Mouse (Mus musculus): ENCODE results near the gene Rin2.

Gene Rin2

DNA sequence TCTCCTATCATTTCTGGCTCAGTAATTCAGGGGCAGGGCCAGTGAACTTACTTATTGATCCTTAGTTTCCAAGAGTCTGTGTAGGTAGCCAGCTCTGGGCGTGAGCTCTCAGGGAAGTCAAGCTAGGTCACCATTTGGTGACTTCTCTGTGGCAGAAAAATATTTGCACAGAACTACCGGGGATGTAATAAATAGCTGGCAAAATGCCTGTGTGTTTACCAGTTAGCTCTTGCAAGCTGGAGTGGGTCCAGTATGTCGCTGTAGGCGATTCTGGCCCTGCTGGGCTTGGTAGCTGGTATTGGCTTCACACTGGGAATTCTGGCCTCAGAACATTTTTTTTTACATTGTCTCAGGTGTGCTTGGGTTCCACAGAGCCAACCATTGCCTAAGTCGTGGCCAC, 60.1 kb downstream of the Rin2 start:
- no peak for DNase-seq (ENCODE audit: low spot score)

DNA sequence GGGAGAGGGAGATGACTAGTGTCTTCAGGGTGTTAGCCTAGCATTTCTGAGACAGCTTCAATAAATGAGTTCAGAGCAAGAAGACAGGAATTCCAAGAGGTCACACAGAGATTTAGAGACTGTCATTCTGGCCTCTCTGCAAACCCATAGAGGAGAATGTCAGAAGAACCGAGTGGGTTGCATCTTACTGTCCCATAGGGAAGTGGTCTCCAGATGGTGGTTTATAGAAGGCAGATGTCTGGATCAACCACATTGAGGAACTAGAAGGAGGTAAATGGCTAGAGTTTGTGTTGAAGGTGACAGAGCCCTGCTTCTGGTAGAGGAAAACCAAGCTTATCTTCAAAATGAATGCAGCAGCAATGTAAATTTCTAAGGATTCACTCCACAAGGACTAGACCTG, 61.5 kb downstream of the Rin2 start:
- no peak for DNase-seq (ENCODE audit: low spot score)

DNA sequence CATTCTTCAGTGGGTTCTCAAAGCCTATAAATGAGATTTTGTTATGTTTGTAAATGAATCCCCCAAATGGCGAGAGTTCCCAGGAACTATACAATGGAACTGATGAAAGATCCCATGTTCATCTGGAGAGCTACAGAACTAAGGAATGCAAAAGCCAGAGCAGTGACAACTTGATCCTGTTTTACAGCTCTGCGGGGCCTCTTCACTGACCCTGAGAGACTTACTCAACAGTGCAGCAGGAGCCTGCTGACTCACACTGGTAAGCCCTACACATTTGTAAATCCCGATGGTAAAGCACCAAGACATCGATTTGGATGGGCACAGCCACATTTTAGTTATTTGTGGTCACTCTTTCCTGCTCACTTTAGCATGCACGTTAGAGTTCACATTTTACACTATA, 62.2 kb downstream of the Rin2 start:
- no peak for DNase-seq (ENCODE audit: low spot score)

DNA sequence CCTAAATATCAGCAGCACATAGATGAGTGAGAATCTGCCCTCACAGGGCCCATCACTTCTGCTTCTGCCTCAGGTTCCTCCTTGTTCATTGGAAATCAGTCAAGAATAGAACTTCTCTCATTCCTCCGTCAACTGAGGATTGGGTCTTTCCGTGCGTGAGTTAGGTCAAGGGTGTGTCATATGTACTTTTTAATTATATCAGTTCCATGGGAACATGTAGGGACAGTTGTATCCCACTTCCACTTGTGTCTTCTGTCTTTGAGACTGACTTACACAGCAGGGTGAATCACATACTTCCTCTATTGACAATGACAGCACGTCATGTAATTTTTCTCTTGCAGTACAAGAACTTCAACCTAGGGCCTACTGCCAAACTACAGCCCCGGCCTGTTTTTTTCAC, 65.7 kb downstream of the Rin2 start:
- no peak for DNase-seq (ENCODE audit: low spot score)

DNA sequence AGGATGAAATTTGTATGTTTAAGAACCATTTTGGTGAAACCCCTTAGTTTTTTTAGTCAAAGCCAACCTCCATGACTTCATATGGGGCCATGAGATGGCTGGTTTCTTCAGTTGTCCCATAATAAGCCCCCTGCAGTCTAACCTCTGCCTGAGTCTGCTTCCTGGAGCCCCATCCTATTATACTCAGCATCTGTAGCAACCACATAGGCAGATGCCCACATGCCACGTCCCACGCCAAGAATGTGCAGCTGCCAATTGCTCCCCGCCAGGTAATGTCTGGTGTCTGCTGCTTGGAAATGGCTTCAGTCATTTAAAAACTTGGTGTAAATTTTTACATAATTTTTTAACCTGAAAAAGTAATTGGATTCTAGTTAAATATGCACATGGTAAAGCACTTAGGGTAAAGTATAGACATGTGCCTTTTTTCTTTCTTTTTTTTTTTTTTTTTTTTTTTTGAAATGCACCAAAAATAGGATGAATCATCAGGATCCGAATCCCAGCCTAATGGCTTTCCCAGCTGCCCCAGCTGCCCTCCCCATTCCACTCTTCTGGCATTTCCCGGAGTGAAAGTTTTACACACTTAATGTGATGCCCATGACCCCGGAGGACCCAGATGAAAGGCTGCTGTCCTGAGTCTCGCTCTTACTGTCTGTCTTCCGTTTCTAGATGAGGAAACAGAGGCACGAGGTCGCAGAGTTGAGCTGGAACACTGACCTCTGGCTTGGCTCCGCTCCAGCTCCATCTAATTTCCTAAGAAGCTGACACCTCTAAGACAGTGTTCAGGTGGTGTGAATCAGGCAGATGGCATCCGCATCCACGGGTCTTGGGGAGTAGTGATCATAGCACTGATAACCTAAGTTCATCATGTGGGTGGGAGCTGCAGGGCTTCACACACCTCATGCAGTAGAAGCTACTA, 68.0 kb downstream of the Rin2 start:
- no peak for DNase-seq (ENCODE audit: low spot score)

DNA sequence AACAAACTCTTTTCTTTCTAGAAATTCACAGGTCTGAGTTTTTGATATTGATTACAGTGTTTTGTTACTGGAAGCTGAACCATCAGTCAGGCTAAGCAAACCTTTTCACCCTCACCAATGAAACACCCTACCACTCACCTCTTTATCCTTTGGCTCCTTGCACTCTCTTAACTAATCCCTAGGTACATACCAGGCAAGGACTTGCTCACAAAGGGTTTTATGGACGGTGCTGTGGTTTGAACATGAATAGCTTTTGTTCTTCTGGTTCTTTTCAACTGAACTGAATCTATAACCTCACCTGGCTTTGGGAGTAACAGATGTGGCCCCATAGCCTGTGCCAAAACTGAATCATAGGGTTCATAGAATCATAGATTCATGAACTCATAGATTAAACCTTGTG, 71.4 kb downstream of the Rin2 start:
- no peak for DNase-seq (ENCODE audit: low spot score)

DNA sequence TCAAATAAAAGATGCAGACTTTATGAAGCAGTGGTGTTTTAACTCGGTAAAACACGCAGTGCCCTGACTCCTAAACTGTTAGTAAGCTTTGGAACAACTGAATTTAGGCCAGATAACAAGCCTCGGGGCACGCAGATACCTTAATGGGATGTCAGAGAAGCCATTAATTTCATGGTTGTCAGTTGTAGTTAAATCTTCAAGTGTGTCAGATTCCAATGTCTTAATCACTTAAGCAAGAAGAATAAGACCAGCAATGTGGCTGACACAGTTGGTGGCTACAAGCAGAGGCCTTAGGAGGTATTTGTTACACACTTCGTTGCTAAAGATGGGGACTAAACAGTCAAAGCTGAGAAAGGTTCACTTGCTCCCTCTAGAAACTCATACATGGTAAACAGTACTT, 74.6 kb downstream of the Rin2 start:
- DNase-seq (ENCODE audit: low spot score) = no peak

DNA sequence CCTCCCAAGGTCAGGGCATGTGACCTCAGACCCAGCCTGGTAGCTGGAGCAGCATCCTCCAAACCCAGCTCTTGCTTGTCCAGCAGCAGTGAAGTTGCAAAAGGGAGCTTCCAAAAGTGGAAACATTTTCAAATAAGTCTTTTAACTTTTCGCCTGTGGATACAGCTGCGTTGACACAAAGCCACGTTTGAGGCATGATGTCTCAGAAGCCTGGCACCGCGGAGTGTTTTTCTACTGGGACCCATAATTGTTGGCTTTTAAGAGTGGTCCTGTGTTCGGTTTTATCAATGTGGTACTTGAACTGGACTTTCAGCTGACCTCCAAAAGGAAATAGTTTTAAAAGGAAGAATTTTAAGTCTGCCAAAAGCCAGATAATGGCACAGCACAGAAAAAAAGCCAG, 77.6 kb downstream of the Rin2 start:
- no peak for DNase-seq (ENCODE audit: low spot score)

DNA sequence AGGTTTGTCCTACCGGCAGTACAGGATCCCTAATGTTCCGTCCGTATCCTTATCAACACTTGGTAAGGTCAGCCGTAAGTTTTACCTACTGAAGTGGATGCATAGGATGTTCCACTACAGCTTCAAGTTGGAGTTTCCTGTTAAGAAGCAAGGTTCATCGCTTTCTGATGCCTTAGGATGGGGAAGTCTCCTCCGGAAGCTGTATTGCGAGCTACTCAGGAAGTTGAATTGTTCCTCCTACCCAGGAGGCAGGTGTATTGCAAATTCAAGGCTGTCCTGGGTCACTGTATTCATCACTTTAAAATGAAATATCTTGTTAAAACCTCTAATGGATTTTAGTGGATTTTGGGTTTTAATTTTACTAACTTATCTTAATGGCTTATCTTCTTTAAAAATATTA, 79.0 kb downstream of the Rin2 start:
- no peak for DNase-seq (ENCODE audit: low spot score)

DNA sequence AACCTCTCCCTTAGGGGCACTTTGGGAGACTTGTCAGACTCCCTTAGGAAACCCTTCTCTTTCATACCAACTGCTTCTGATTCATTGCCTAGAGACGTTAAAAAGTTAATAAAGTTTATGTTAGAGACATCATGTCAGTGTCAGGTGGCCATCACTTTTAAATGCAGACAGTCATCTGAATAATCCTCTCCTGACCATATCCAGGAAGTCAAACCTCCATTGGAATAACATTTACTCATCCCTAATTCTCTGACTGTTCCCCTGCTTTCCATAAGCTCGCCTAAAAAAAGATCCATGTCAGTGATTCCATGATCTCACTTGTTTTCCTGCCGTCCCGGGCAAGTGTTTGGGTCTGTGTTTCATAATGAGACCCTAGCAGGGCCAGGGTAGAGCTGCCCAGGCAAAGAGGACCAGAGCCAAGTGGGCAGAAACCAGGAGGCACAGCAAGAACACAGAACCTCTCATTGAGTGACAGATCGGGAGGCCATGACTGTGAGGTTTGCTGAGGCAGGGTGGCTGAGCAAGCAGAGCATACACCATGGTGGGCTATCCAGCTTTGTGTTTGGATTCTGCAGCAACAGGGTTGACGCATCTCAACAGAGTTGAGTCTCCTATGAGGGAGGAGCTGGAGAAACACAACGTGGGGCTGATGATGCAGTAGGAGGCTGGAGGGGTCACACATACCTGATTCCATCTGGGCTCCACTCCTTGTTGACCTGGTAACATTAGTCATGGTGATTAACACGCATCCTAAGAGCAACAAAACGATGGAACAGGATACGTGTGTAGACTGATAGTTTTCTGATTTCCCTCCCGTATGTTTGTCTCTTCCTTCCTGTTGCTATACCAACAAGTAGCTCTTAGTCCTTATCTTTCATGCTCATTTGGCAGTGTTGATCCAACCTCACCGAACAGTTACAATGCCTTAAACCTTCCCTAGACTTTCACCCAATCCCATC, 81.1 kb downstream of the Rin2 start:
- no peak for DNase-seq (ENCODE audit: low spot score)

DNA sequence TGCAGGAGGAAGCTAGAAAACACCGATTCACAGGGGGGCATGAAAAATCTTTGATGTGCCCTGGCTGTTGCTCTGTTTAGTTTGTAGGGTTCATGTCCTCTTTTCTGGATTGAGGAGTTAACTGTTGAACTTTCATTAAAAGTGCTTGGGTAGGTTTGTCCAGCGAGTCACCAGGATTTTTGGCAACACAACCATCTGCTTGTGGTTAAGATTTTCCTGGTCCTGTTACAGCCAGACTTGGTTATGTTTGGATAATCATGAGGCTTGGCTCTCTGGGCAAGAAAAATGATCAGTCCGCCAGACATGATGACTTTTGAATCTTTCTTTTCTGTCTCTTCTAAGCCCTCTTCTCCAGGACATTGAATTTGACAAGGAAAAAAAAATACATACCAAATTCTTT, 85.1 kb downstream of the Rin2 start:
- DNase-seq (ENCODE audit: low spot score) = no peak

DNA sequence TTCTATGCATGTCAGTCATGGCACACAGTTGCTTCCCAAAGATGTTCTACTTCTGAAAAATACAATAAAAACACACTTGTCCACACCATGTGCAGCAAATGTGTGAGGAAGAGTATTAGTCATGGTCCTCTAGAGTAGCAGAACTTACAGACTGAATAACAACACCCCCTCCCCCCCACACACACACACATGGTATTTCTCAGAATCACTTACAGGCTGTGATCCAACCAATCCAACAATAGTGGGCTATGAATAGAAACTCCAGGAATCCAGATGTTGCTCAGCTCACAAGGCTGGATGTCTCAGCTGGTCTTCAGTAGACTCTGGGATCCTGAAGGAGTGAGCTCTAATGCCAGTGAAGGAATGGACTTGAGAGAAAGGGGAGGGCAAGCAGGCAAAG, 86.4 kb downstream of the Rin2 start:
- DNase-seq (ENCODE audit: low spot score) = no peak

DNA sequence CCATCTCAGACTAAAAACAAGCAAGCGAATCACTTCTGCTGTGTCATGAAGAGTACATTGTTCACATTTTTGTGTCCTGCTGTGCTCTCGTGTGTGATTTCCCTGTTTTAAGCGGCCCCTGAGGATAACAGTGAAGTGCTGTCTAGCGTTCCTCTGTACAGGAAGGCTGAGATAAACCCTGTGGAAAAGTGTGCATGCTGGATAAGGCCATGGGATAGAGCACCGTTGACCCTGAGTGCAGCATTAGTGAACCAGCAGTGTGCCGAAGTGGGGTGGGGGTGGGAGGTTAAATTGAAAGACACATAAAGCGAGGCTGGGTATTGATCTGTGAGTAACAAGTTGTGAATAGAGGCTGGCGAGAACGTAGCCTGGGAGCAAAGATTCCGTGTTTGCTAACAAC, 94.9 kb downstream of the Rin2 start:
- DNase-seq (ENCODE audit: low spot score) = no peak

DNA sequence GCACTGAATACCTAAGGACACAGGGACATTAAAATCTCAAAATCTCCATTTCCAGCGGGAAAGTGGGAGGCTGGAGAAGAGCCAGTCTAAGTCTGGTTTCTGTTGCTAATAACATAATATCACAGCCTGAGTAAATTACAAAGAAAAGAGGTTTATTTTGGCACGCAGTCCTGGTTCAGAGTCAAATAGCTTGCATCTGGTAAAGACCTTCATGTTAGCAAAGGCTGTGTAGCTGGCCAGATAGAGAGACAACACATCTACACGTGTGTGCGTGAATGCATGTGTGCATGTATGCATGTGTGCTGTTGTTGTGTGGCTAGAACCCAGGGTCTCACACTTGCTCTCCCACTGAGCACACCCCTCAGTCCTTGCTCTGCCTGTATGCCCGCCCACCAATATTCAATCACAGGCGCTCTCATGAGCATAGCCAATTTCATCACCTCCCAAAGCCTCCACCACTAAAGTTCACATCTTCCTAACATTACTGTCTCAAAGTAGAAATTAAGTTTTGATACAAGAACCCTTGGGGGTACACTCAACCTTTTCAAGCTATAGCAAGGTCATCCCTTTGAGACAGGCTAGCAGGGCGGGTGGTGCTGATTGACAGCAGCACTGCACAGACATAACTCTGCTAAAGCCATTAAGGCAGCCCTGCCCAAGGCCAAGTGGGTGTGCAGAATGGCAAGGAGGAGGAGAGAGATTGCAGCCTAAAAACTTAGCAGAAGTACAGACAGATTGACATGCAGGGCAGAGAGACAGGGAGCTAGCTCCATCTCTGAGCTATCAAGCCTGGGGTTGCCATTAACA, 95.9 kb downstream of the Rin2 start:
- DNase-seq (ENCODE audit: low spot score) = no peak

DNA sequence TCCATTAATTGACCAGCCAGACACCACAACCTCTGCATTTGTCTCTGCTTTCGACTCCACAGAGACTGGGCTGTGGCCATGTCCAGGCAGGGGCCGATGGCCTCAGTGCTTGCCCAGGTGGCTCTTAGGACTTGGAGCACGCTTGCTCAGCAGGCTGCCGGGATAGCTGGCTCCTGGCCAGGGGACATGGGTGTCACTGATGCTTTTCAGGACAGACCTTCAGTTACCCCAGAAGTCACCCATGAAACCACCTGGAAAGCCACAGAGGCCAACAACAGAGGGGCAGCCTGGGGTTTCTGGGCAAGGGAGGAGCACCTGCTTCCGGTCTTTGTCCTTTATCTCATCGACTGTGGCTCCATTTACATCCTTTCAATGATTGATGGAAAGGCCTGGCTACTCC, 108.2 kb downstream of the Rin2 start:
- no peak for DNase-seq (ENCODE audit: low spot score)

DNA sequence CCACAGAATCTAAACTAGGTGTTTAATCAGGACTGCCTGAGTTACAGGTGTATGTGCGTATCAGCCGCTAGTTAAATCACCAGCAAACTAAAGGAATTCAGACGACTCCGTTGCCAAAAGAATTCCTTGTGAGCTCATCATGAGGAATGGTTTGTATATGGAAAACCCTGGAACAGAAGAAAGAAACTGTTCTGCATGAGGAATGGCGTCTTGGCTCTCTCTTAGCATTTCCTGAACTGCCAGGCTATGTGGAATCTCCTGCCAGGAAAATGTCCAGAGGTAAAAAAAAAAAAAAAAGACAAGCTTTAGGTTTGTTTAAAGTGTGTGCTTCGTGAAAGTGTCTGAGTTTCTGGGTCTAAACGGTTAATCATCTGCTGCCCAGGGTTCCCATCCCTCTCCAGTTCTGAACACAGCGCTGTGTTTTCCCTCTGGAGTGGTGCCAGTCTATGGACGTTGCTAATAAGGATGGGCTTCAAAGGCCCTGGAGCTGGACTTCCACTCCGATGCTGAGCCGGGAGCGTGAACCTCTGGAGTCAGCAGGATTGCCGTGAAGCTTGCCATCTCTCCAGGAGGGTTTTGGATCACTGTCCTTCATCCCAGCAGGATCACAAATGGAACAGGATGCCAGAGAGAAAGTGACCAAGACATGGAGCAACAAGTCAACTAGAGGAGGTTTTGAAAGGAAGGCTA, 109.4 kb downstream of the Rin2 start:
- DNase-seq (ENCODE audit: low spot score) = no peak

DNA sequence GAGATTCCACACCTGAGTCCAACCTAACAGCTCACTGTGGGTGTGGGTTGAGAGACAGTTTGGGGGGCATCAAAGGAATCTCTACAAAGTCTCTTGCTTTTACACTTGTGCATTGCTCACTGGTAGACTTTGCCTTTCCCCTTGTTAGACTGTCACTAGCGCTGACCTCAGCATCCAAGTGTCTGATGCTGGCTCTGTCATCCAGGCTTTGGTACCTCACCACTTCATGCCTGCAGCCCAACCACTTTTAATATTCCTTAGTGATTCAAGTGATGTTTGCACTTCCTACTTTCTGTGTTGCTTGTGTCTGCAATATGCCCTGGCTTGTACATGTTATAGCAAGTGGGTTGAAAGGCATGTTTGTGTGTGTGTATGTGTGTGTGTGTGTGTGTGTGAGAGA, 109.9 kb downstream of the Rin2 start:
- DNase-seq (ENCODE audit: low spot score) = no peak

DNA sequence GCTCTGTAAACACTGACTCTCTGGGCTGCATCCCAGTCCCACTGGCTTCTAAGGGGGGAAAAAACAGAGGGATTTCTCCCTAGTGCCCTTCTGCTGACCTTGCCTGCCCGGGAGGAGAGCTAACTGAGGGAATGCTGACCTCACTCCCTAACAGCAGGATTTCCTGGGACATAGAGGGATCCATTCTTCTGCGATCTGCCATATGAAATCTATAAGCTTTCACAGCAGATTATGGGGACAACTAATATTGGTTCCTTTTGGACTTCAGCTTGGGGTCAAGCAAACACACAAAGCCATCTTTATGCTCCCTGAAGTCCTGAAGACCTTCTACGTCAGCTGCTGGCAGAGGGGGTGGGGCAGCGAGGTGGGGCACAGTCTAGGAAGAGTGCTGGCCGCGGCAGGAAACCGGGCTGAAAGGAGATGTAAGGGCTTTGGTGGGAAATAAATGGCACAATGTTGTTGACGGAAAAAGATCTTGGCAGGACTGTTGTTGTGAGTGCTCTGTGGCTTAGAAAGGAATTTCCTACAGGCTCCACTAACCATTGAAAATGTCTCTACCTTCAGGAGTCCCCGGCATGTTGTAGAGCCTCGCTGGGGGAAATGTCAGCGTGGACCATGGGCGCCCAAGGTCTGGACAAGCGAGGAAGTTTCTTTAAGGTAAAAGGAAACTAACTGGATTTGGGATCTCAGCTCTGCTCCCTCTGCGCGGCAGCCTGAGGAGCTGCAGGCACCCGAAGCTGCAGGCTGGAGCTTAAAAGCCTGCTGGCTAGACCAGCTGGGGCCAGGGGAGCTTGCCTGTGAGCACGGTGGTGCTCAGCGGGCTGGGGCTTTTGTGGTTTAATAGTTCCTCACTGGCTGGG, 111.0 kb downstream of the Rin2 start:
- no peak for DNase-seq (ENCODE audit: low spot score)

DNA sequence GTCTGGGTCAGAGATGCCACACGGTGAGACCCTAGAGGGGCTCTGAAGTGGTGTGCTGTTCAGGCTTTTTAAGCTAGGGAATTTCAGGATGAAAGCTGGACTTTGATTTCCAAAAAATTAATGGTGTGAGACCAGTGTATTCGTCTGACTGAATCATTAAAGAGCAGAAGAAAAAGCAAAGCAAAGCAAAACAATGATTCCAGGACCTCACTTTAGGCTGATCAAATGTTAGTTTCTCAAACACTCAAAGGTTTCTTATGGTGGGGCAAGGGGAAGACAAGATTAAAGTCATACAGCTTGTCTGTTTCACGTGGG, 111.6 kb downstream of the Rin2 start:
- no peak for DNase-seq (ENCODE audit: low spot score)

DNA sequence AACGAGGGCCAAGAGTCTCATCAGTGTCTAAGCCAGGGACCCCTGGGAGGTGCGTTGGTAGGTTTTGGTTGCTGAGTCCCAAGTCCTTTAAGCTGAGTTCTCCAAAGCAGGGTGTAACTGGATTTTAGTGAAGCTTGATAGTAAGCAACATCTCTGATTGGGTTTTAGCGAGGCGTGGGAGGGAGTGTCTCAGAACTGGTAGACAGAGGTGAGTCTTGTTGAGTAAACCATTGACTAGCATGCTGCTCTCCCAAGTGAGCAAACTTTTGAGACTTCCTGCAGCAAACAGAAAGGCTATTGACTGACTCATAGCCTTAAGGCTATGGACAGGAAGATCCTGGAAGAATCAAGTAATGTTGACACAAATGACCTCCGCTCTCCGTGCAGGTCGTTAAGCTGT, 112.5 kb downstream of the Rin2 start:
- no peak for DNase-seq (ENCODE audit: low spot score)
